Mouse (Mus musculus): Measurements from ENCODE around the gene Snapc4. TPM values are rescaled to one million over a fixed set of nuclear protein-coding genes. Genes with fewer than 3 reads are reported as not detected.

The Snapc4 gene
- total RNA-seq, 2 experiments from 2014 or later, result 51.8 to 69.8 TPM

GRCm38 (mm10) chr2:26342609-26343490, 37.6 kb downstream of the Snapc4 start:
- DNase-seq (ENCODE audit: low spot score in 2 of 2), result no peak

- peak; percentile 75 to 78 for DNase-seq (ENCODE audit: low spot score in 2 of 2)
These were observed 38.4 kb downstream of the Snapc4 start for GRCm38 (mm10) chr2:26342044-26342443.

GRCm38 (mm10) chr2:26341510-26341981, 38.9 kb downstream of the Snapc4 start:
- DNase-seq (ENCODE audit: low spot score in 2 of 2), result peak; percentile 31 to 63

- no peak for DNase-seq (ENCODE audit: low spot score in 2 of 2)
These were observed 41.3 kb downstream of the Snapc4 start for GRCm38 (mm10) chr2:26339204-26339551.

- no peak for DNase-seq (ENCODE audit: low spot score in 2 of 2)
These were observed 41.9 kb downstream of the Snapc4 start for GRCm38 (mm10) chr2:26338302-26339203.

- DNase-seq (ENCODE audit: low spot score in 2 of 2), result no peak
These were observed 49.8 kb downstream of the Snapc4 start for GRCm38 (mm10) chr2:26330702-26331101.

GRCm38 (mm10) chr2:26330056-26330468, 50.4 kb downstream of the Snapc4 start:
- DNase-seq (ENCODE audit: low spot score in 2 of 2), result no peak

GRCm38 (mm10) chr2:26329402-26329801, 51.1 kb downstream of the Snapc4 start:
- peak in 1 of 2 experiments; percentile 52 for DNase-seq (ENCODE audit: low spot score in 2 of 2)

- DNase-seq (ENCODE audit: low spot score in 2 of 2), result no peak
These were observed 52.6 kb downstream of the Snapc4 start for GRCm38 (mm10) chr2:26327852-26328251.

GRCm38 (mm10) chr2:26325386-26326181, 54.9 kb downstream of the Snapc4 start:
- DNase-seq (ENCODE audit: low spot score in 2 of 2), result peak in 1 of 2 experiments; percentile 62

GRCm38 (mm10) chr2:26324917-26325316, 55.5 kb downstream of the Snapc4 start:
- peak in 1 of 2 experiments; percentile 51 for DNase-seq (ENCODE audit: low spot score in 2 of 2)

- no peak for DNase-seq (ENCODE audit: low spot score in 2 of 2)
These were observed 56.7 kb downstream of the Snapc4 start for GRCm38 (mm10) chr2:26323589-26324325.

GRCm38 (mm10) chr2:26320245-26321185, 59.9 kb downstream of the Snapc4 start:
- no peak for DNase-seq (ENCODE audit: low spot score in 2 of 2)

- DNase-seq (ENCODE audit: low spot score in 2 of 2), result no peak
These were observed 60.8 kb downstream of the Snapc4 start for GRCm38 (mm10) chr2:26319519-26320244.

- DNase-seq (ENCODE audit: low spot score in 2 of 2), result no peak
These were observed 61.3 kb downstream of the Snapc4 start for GRCm38 (mm10) chr2:26319109-26319508.

GRCm38 (mm10) chr2:26317991-26318672, 62.3 kb downstream of the Snapc4 start:
- no peak for DNase-seq (ENCODE audit: low spot score in 2 of 2)

- DNase-seq (ENCODE audit: low spot score in 2 of 2), result no peak
These were observed 63.1 kb downstream of the Snapc4 start for GRCm38 (mm10) chr2:26317371-26317770.

Measured in left cerebral cortex, adult 18-20 months (tissue).